Mouse (Mus musculus): ENCODE measurements at regions not wholly inside any gene's neighbourhood (a gene's known extent, or its start where the extent isn't known, plus 50 kb on each side); places are given as distances from the start of the nearest gene placed in this dataset.

GRCm38 (mm10) chr11:64253517-64254385, 174.5 kb upstream of the Cox10 start:
- DNase-seq (ENCODE audit: extremely low spot score in 1 of 2, low spot score in 1 of 2) = no peak

- no peak for DNase-seq (ENCODE audit: extremely low spot score in 1 of 2, low spot score in 1 of 2)
Measured at GRCm38 (mm10) chr11:64236873-64237272, 157.6 kb upstream of the Cox10 start.

- DNase-seq (ENCODE audit: extremely low spot score in 1 of 2, low spot score in 1 of 2) = no peak
Measured at GRCm38 (mm10) chr11:64230071-64230470, 150.8 kb upstream of the Cox10 start.

- no peak for DNase-seq (ENCODE audit: extremely low spot score in 1 of 2, low spot score in 1 of 2)
Measured at GRCm38 (mm10) chr11:64220888-64221287, 141.6 kb upstream of the Cox10 start.

GRCm38 (mm10) chr11:64217181-64217580, 137.9 kb upstream of the Cox10 start:
- DNase-seq (ENCODE audit: extremely low spot score in 1 of 2, low spot score in 1 of 2) = no peak

- DNase-seq (ENCODE audit: extremely low spot score in 1 of 2, low spot score in 1 of 2) = no peak
Measured at GRCm38 (mm10) chr11:64210916-64211315, 131.6 kb upstream of the Cox10 start.

GRCm38 (mm10) chr11:64208306-64208705, 129.0 kb upstream of the Cox10 start:
- DNase-seq (ENCODE audit: extremely low spot score in 1 of 2, low spot score in 1 of 2) = no peak

- no peak for DNase-seq (ENCODE audit: extremely low spot score in 1 of 2, low spot score in 1 of 2)
Measured at GRCm38 (mm10) chr11:64207358-64207864, 128.1 kb upstream of the Cox10 start.

- no peak for DNase-seq (ENCODE audit: extremely low spot score in 1 of 2, low spot score in 1 of 2)
Measured at GRCm38 (mm10) chr11:64206155-64206554, 126.9 kb upstream of the Cox10 start.

GRCm38 (mm10) chr11:64205069-64205468, 125.8 kb upstream of the Cox10 start:
- no peak for DNase-seq (ENCODE audit: extremely low spot score in 1 of 2, low spot score in 1 of 2)

- no peak for DNase-seq (ENCODE audit: extremely low spot score in 1 of 2, low spot score in 1 of 2)
Measured at GRCm38 (mm10) chr11:64204305-64204704, 125.0 kb upstream of the Cox10 start.

GRCm38 (mm10) chr11:64200874-64201273, 121.6 kb upstream of the Cox10 start:
- DNase-seq (ENCODE audit: extremely low spot score in 1 of 2, low spot score in 1 of 2) = no peak

- DNase-seq (ENCODE audit: extremely low spot score in 1 of 2, low spot score in 1 of 2) = no peak
Measured at GRCm38 (mm10) chr11:64195272-64195671, 116.0 kb upstream of the Cox10 start.

GRCm38 (mm10) chr11:64188701-64189100, 109.4 kb upstream of the Cox10 start:
- no peak for DNase-seq (ENCODE audit: extremely low spot score in 1 of 2, low spot score in 1 of 2)

- DNase-seq (ENCODE audit: extremely low spot score in 1 of 2, low spot score in 1 of 2) = no peak
Measured at GRCm38 (mm10) chr11:64187488-64188444, 108.5 kb upstream of the Cox10 start.

GRCm38 (mm10) chr11:64187007-64187406, 107.7 kb upstream of the Cox10 start:
- DNase-seq (ENCODE audit: extremely low spot score in 1 of 2, low spot score in 1 of 2) = no peak

GRCm38 (mm10) chr11:64186590-64186989, 107.3 kb upstream of the Cox10 start:
- no peak for DNase-seq (ENCODE audit: extremely low spot score in 1 of 2, low spot score in 1 of 2)

- DNase-seq (ENCODE audit: extremely low spot score in 1 of 2, low spot score in 1 of 2) = no peak
Measured at GRCm38 (mm10) chr11:64180036-64180435, 100.8 kb upstream of the Cox10 start.

GRCm38 (mm10) chr11:64173421-64174062, 94.3 kb upstream of the Cox10 start:
- DNase-seq (ENCODE audit: extremely low spot score in 1 of 2, low spot score in 1 of 2) = no peak

- no peak for DNase-seq (ENCODE audit: extremely low spot score in 1 of 2, low spot score in 1 of 2)
Measured at GRCm38 (mm10) chr11:64172926-64173325, 93.7 kb upstream of the Cox10 start.
